Mouse (Mus musculus): Measurements from ENCODE around the gene Ddi2. TPM values are rescaled to one million over a fixed set of nuclear protein-coding genes. Genes with fewer than 3 reads are reported as not detected.
A peak's percentile ranks its signal among the peaks of the same experiment; 100 is the strongest.

The Ddi2 gene
- total RNA-seq, 2 experiments from 2014 or later: 37.8 to 46.5 TPM

DNA sequence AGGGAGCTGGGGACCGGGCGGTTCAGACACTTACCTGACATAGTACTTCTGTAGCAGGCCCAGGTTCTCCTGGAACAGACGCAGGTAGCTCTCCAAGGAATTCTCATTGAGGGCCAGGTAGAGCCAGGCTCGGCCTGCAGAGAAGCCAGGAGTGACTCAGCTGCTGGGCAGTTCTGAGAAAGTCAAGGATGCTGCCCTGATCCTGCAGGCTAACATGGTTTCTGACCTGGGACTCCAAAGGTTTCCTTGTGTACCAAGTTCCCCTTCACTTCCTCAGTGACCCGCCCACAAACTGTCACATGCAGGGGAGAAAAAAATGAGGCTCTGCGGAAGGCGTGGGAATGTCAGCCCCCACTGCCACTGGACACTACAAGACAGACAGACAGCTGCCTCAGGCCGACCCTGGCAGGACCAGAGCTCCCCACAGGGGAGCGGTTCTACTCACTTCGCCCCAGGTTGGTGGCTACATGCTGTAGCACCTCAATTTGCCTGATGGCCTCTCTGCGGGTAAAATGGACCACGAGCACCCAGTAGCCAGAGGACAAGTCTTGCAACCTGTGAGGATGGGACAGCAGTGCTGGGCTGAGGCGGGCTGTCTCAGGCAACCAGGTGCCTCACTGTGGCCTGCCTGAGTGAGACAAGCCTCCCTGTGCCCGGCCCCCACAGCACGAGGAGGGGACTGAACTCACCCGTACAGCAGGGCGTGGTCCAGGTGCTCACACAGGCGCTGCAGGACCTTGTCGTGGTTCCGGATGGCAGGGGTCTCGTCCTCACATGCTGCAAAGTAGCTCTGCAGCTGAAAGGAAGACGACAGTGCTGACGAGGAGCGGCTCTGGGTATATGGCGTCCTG is 81.0 kb downstream of the Ddi2 start:
- DNase-seq: no peak
- Histone ChIP-seq H3K4me3 (peak overlapping the region; percentile 5; the same call in 1 of the 2 replicates), H3K27ac (peak overlapping the region; percentile 96)
- intact Hi-C loops (cut with DNase I): no loop called here
- no peak for TF ChIP-seq CTCF (IDR thresholded peaks at IDR 0.05)

DNA sequence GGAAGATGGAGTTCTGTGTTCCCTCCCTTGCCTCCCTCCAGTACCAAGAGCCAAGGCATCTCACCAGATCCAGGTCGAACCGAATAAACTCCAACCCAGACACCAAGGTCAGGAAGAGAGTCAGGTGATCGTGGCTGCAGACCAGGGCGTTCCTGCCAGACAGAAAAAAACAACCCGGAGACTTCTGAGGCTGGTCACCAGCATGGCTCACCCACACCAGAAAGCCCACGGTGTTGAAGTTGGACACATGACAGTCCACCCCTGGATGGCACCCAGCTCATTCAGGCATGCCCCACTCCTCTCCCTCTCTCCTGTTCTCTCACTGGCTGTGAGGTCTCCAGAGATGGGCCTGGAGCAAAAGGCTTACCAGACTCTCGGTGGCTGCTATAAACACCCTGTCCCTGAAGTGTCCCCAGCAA is 81.9 kb downstream of the Ddi2 start:
- H3K27ac ChIP-seq: peak overlapping the region; percentile 96
- intact Hi-C loops (cut with DNase I): no loop called here
- peak; percentile 71 for DNase-seq
- TF ChIP-seq CTCF (IDR thresholded peaks at IDR 0.05): no peak
- H3K4me3 ChIP-seq: peak overlapping the region; percentile 6; the same call in 1 of the 2 replicates

DNA sequence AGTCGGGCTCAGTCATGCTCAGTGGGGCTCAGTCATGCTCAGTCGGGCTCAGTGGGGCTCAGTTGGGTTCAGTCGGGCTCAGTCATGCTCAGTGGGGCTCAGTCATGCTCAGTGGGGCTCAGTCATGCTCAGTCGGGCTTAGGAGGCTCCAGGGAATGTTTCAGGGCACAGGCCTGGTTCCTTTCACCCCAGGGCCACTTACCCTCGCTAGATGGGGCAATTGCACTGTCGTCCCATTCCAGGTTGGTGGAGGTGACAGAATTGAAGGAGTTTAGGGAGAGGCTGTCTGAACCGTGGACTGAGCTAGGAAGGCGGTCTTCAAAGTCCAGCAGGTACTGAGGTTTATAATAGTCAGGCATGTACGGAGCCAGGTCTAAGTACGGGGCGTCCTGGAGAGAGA is 83.7 kb downstream of the Ddi2 start:
- no peak for DNase-seq
- TF ChIP-seq CTCF (IDR thresholded peaks at IDR 0.05): no peak
- H3K4me3 ChIP-seq: no peak overlapping the region
- intact Hi-C loops (cut with DNase I): no loop called here
- H3K27ac ChIP-seq: no peak overlapping the region

DNA sequence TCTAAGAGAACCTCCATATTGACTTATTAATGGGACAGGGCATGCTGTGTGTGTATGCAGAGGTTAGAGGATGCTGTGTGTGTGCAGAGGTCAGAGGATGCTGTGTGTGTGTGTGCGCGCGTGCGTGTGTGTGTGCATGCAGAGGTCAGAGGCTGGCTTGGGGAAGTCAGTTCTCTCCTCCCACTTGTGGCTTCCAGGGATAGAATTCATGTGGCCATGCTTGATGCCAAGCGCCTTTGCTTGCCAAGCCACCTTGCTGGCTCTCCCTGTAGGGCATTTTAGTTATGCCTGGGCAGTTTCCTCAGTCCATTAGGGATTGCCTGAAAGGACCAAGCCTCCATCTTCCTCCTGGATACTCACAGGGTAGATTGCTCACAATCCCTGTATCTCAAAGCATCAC is 86.5 kb downstream of the Ddi2 start:
- Histone ChIP-seq H3K27ac (0 out of 2 replicates have a peak overlapping the region, but pooled peaks have one; percentile 41), H3K4me3 (no peak overlapping the region)
- no peak for TF ChIP-seq CTCF (IDR thresholded peaks at IDR 0.05)
- peak; percentile 78 for DNase-seq
- intact Hi-C loops (cut with DNase I): loop anchor here (2.0 kb wide), 1 partner anchor 14 kb away; the partner anchor contains the start of gene Slc25a34

DNA sequence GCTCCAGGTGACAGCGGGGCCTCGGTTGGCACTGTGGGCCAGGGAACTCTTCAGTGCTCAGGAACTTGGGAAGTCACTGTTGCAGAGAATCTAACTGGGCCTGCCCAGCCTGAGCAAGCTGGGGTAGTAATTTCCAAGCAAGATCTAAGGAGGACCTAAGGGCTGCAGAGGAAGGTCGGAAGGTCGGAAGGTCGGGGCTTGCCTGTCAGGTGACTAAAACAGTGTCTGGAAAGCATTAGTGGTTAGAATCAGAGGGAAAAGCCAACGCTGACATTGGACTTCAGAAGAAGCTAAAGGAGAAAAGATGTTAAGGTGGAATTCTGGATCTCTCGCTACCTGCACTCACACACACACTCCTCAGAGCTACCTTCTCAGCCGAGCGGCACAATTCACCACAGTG is 87.2 kb downstream of the Ddi2 start:
- intact Hi-C loops (cut with DNase I): loop anchor here (2.0 kb wide), 1 partner anchor 13 kb away; the partner anchor contains the start of gene Slc25a34
- no peak for DNase-seq
- no peak for TF ChIP-seq CTCF (IDR thresholded peaks at IDR 0.05)
- no peak overlapping the region for H3K4me3 ChIP-seq
- no peak overlapping the region for H3K27ac ChIP-seq

DNA sequence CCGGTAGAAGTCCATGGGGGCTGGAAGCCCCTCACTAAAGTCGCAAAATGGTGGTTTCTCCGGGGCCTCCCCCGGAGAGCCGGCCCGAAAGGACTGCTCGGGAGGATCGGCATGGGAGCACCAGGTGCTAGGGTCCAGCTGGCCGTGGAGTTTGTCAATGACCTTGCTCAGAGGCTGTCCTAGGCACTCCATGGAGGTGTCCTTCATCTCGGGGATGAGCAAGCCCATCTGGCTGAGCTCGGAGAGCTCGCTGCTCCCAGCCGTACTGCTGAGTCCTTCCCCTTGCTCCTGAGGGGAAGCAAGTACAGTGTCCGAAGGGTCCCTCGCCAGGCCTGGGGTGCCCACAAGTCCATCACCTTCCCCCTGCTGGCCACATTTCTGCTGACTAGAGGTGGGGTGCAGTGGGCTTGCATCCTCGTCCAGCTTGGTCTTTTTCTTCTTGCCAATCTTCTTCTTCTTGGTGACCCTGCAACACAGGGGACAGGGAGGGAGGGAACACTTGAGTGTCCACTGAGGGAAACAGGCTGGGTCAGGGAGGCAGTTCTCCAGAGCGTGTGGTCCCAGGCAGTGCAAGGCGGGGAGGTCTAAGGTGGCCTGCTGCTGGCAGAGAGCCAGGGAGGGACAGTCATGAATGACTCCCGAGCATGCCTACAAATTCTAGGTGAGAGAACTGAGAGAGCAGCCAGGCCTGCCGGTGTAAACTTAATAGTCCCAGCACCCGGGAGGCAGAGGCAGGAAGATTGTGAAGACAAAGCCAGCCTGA is 90.9 kb downstream of the Ddi2 start:
- Histone ChIP-seq H3K4me3 (no peak overlapping the region), H3K27ac (no peak overlapping the region)
- no peak for TF ChIP-seq CTCF (IDR thresholded peaks at IDR 0.05)
- intact Hi-C loops (cut with DNase I): no loop called here
- DNase-seq: no peak

DNA sequence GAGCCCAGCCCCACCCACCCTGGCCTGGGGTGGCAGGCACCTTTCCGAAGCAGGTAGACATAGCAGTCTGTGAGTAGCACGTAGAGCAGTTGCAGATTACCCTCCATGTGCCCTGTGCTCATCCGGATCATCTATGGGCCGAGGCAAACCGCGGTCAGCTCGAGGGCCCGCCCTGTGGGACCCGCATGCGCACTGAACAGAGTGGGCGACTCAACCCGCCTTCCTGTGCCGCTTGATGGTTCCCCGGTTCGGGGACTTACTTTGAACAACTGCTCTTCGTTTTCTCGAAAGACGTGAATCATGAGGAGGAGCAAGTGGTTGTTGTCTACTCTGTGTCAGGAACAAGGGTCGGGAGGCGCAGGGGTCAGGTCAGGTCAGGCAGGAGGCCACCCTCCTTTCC is 92.0 kb downstream of the Ddi2 start:
- H3K4me3 ChIP-seq: no peak overlapping the region
- no peak for TF ChIP-seq CTCF (IDR thresholded peaks at IDR 0.05)
- intact Hi-C loops (cut with DNase I): no loop called here
- no peak overlapping the region for H3K27ac ChIP-seq
- no peak for DNase-seq

DNA sequence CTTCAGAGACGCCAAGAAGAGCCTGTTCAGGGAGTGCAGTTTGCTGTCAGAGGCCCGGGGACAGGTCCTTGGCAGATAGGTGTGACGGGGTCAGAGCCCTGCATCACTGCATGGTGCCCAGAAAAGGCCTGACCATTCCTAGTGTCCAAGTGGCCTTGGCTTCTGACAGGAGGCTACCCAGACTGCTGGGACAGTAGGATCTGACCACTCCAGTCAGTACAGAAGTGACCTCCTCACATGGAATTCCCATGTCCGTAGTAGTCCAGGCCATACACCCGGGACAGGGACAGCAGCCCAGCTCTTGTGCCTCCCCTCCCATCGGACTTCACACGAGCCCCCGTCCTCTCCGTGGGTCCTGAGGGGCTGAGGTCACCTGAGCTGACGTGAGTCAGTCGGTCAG is 93.2 kb downstream of the Ddi2 start:
- Histone ChIP-seq H3K27ac (no peak overlapping the region), H3K4me3 (no peak overlapping the region)
- TF ChIP-seq CTCF (IDR thresholded peaks at IDR 0.05): no peak
- DNase-seq: no peak
- intact Hi-C loops (cut with DNase I): no loop called here

DNA sequence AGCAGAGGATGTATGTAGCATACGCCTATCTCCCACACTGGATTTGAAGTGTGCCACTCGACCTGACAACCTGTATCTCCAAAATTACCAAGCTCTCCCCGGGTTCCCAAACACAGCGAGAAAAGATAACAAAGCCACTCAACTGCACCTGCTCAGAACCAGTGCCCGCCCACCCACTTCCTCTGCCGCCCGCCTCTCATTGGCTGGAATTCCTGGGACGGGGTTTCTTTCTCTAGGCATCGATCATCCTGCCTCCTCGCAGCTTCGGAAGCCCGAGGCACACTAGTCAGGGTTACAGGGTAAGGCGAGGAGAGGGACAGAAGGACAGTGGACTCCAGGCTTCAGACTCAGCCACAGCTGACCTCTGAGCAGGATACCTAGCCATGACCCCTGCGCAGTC is 94.6 kb downstream of the Ddi2 start:
- no peak for DNase-seq
- H3K4me3 ChIP-seq: no peak overlapping the region
- TF ChIP-seq CTCF (IDR thresholded peaks at IDR 0.05): no peak
- H3K27ac ChIP-seq: no peak overlapping the region
- intact Hi-C loops (cut with DNase I): no loop called here

Other genes starting within 250 kb of the Ddi2 start
- 10 to 100 TPM; 23.3 to 25.1 TPM for gene Spen, start 184.8 kb downstream of the Ddi2 start, total RNA-seq (2021)
- gene Fblim1, start 117.3 kb downstream of the Ddi2 start, total RNA-seq (2021): 1 to 10 TPM; 1.1 to 1.5 TPM
- 1 to 10 TPM in 1 of 2 experiments, under 1 TPM in 1; 0.61 to 3.2 TPM for gene Tmem82, start 104.8 kb downstream of the Ddi2 start, total RNA-seq (2021)
- 10 to 100 TPM; 10.3 to 26.9 TPM for gene Slc25a34, start 99.6 kb downstream of the Ddi2 start, total RNA-seq (2021)
- 10 to 100 TPM; 32.9 to 34.7 TPM for gene Plekhm2, start 58.5 kb downstream of the Ddi2 start, total RNA-seq (2021)
- gene Rsc1a1, start 37.8 kb downstream of the Ddi2 start, total RNA-seq (2021): 1 to 10 TPM; 3.8 to 5.6 TPM
- gene Agmat, start 23.3 kb upstream of the Ddi2 start, total RNA-seq (2021): not detected
- 10 to 100 TPM; 12.6 to 12.9 TPM for gene Dnajc16, start 67.5 kb upstream of the Ddi2 start, total RNA-seq (2021)
- 1 to 10 TPM; 2.2 to 2.5 TPM for gene Casp9, start 70.2 kb upstream of the Ddi2 start, total RNA-seq (2021)
- gene Cela2a, start 102.7 kb upstream of the Ddi2 start, total RNA-seq (2021): not detected
- not detected for gene Ctrc, start 122.9 kb upstream of the Ddi2 start, total RNA-seq (2021)
- 1 to 10 TPM; 5.2 to 6.1 TPM for gene Efhd2, start 151.5 kb upstream of the Ddi2 start, total RNA-seq (2021)